Mouse (Mus musculus): ENCODE data around the gene Platr25. TPM values are rescaled to one million over a fixed set of nuclear protein-coding genes. Genes with fewer than 3 reads are reported as not detected.
A peak's percentile ranks its signal among the peaks of the same experiment; 100 is the strongest.
"Not testable (repeated sequence)": the region's sequence is repeated elsewhere in the genome, so short reads cannot be mapped to it uniquely, and the experiment has no call there.

Platr25 gene
- 10 to 100 TPM in 1 of 2 experiments, 1 to 10 TPM in 1; 9.4 to 12.7 TPM for polyA plus RNA-seq (2017; shearing (Covaris generic))

- peak; percentile 99 for ATAC-seq
These were observed at the start of gene Platr25 for GRCm38 (mm10) chr13:62760432-62761415. Gene Platr25, minus strand, starts transcription at chr13:62760709.

GRCm38 (mm10) chr13:62807981-62808380 is 47.5 kb upstream of the Platr25 start:
- ATAC-seq = not testable (repeated sequence)

- ATAC-seq = not testable (repeated sequence)
These were observed 25.6 kb upstream of the Platr25 start for GRCm38 (mm10) chr13:62786135-62786493.

GRCm38 (mm10) chr13:62785199-62786134 is 25.0 kb upstream of the Platr25 start, which contains the start of gene Gm5141:
Gene Gm5141, minus strand, starts transcription at chr13:62785808.
- peak; percentile 100 for ATAC-seq

GRCm38 (mm10) chr13:62763806-62764205 is 3.3 kb upstream of the Platr25 start:
- ATAC-seq = peak; percentile 33

- no peak for ATAC-seq
These were observed 27.2 kb downstream of the Platr25 start for GRCm38 (mm10) chr13:62733322-62733721.

- ATAC-seq = not testable (repeated sequence)
These were observed 47.9 kb downstream of the Platr25 start for GRCm38 (mm10) chr13:62712611-62713010.

- not testable (repeated sequence) for ATAC-seq
These were observed 75.2 kb downstream of the Platr25 start for GRCm38 (mm10) chr13:62685287-62685648.

- ATAC-seq = peak; percentile 100
These were observed 75.8 kb downstream of the Platr25 start for GRCm38 (mm10) chr13:62684608-62685286.

GRCm38 (mm10) chr13:62653369-62653743 is 107.2 kb downstream of the Platr25 start:
- ATAC-seq = peak; percentile 68

GRCm38 (mm10) chr13:62652681-62653368 is 107.7 kb downstream of the Platr25 start:
- peak; percentile 100 for ATAC-seq

- peak; percentile 38 for ATAC-seq
These were observed 133.4 kb downstream of the Platr25 start for GRCm38 (mm10) chr13:62627071-62627470.

- peak; percentile 9 for ATAC-seq
These were observed 136.2 kb downstream of the Platr25 start for GRCm38 (mm10) chr13:62624277-62624665.

- peak; percentile 100 for ATAC-seq
These were observed 136.8 kb downstream of the Platr25 start, which contains the start of gene 6720489N17Rik for GRCm38 (mm10) chr13:62623577-62624276. Gene 6720489N17Rik, minus strand, starts transcription at chr13:62624182.

Other genes with a start within 250 kb of the Platr25 start
- not detected for gene Zfp935, start 202.2 kb downstream of the Platr25 start, polyA plus RNA-seq (2017; shearing (Covaris generic))
- gene Zfp934, start 189.5 kb downstream of the Platr25 start, polyA plus RNA-seq (2017; shearing (Covaris generic)) = 10 to 100 TPM; 10.4 to 11.3 TPM
- 1 to 10 TPM; 2.3 to 3.3 TPM for gene 6720489N17Rik, start 136.5 kb downstream of the Platr25 start, polyA plus RNA-seq (2017; shearing (Covaris generic))
- 1 to 10 TPM; 4.1 to 7.4 TPM for gene Gm5141, start 25.1 kb upstream of the Platr25 start, polyA plus RNA-seq (2017; shearing (Covaris generic))
- gene Fbp2, start 97.7 kb upstream of the Platr25 start, polyA plus RNA-seq (2017; shearing (Covaris generic)) = not detected
- gene Fbp1, start 127.6 kb upstream of the Platr25 start, polyA plus RNA-seq (2017; shearing (Covaris generic)) = not detected
- 100 to 1,000 TPM; 224 to 233 TPM for gene 2010111I01Rik, start 204.2 kb upstream of the Platr25 start, polyA plus RNA-seq (2017; shearing (Covaris generic))

All from CD4-positive, CD25-positive, alpha-beta regulatory T cell, adult 4 months (primary cell).